Mouse (Mus musculus) retina, embryonic 14.5 days (tissue): ENCODE measurements at regions not wholly inside any gene's neighbourhood (a gene's known extent, or its start where the extent isn't known, plus 50 kb on each side); places are given as distances from the start of the nearest gene placed in this dataset.
A peak's percentile ranks its signal among the peaks of the same experiment; 100 is the strongest.

Experiments
- DNase-seq: peaks from one replicate; pipeline ENCODE4 v3.0.0-alpha.2; 2015; ENCODE audit warnings: low spot score

DNA sequence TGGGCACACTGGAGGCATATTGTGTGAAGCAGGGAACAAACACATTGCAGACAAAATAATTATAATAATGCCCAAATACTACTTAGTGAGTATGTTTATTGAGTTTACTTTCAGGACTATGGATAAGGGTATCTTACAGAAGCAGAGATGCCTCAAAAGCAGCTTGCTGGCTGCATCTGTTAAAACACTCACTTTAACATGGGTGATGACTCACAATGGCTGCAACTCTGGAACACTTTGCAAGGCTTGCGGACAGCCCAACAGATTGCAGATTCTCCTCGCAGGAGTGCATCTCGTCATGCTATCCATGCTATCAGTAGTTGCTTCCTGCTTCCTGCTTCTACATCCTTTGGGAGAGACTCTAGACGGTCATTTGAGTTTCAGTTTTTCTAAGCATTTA is 373.2 kb upstream of the Arpp21 start:
- no peak for DNase-seq

GRCm38 (mm10) chr9:112607221-112607620 is 371.5 kb upstream of the Arpp21 start:
- no peak for DNase-seq

DNA sequence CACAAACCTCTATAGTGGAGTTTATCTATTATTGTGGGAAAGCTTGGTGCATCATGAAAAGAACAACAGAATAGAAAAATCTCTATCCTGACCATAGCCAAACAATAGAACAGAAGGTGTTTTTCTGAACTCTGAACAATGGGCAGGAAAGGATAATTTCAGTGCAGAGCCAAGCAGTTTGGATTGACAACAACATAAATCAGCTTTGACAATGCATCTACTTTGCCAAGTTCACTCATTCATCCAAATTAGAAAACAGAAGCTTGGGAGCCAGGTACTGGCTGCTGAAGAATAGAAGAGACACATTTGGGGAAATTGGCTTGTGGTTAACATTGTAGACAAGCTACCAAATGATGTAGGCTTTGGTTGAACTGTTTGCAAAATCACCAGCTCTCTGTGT is 360.0 kb upstream of the Arpp21 start:
- DNase-seq: no peak

DNA sequence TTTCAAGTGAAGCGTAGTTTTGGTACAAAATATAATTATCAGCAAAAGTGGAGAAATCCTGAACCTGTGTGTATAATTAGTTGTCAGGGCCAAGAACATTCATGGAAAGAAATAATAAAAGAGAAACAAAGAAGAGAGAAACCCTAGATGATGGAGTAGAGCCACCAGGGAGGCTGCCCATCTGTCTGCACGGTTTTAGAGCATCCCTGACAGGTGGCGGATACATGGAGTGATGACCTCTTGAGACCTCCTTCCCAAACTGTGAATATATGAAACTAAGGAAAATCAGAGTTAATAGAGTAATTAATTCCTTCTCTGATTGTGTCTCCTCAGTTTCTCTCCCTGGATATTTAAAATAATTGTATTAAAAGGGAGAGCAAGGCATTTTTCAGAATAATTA is 354.5 kb upstream of the Arpp21 start:
- no peak for DNase-seq

GRCm38 (mm10) chr9:112573316-112573715 is 337.6 kb upstream of the Arpp21 start:
- DNase-seq: peak; percentile 72

DNA sequence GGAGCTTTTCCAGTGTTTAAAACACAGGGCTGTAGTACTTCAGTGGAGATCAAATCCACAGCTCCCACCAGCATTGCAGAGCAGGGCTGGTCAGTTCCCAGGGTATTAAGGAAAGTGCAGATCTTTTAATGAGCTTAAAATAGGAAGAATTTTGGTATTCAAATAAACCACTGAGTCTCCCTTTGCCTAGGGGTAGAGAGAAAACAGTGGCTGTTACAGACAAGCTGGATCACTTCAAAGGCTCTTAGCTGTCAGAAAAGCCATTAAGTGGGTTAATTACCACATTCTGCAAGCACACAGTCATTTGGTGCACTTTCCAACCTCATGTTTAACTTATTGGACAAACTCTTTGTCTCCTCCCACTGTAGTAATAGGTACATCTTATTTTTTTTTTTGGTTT is 325.6 kb upstream of the Arpp21 start:
- DNase-seq: no peak

- no peak for DNase-seq
These were observed 324.5 kb upstream of the Arpp21 start for GRCm38 (mm10) chr9:112560226-112560625.

DNA sequence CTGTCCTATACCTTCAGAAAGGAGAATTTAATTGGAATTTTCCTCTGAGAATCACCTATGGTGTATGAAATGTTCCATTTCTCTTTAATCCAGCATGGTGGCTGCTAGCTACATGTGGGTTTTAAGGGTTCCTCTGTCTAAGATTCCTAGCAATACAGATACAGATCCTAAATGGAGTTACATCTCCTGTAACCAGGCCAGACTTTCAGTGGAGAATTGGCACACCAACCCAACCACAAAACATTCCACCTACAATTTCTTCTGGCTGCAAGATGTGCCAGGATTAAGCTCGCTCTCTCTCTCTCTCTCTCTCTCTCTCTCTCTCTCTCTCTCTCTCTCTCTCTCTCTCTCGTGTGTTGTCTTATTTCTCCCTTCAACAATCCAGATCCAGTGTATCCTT is 302.2 kb upstream of the Arpp21 start:
- DNase-seq: no peak

DNA sequence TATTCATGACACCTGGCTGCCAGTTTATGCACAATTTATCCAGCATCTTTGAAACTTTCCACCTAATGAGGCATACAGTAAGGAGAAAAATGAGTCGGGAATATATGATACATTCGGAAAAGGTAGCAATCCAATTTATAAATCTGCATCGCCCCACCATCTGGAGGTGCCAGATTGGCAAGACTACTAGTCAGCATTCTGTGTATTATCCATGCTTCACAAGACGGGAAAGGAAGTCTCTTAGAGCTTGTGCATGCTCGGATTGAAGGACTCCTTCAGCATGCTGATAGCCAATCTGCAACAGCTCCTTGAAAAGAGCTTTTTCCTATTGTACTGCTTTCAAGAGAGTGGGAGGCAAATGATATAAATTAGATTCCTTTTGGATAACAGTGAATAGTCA is 289.6 kb upstream of the Arpp21 start:
- DNase-seq: no peak

DNA sequence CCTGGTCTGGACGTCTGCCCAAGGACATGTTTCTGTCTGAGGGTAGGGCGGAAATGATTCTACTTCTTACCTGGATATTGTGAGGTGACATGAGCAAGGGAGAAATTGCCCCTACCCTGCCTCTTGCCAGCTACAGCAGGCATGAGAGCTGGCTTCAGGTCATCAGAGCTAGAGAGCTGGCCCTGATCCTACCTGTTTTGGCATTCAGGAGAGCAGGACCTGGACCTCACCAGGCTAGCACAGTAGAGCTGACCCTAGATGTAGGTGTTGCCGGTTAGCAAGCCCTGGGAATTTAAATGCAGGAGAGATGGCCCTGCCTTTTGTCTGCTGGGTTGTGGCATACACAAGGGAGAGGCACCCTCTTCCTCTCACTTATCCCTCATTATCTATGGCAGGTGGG is 287.5 kb upstream of the Arpp21 start:
- no peak for DNase-seq

DNA sequence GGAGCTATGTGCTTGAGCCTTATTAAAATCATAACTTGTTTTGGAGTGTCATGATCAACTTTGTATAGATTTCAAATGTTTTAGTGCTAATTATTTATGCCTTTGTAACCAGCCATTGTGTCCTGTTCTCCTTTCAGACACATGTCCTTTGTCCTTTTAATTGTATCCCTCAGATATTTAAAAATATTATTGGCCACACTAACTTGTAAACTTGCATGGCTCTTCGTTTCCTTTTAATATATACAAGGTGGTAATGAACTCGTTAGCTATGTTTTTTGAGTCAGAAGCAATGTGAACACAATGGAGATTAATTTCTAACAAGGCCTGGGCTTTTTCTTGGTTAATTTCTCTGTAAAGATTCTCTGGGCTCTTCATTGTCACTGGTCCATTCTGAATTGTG is 275.0 kb upstream of the Arpp21 start:
- DNase-seq: peak; percentile 70

DNA sequence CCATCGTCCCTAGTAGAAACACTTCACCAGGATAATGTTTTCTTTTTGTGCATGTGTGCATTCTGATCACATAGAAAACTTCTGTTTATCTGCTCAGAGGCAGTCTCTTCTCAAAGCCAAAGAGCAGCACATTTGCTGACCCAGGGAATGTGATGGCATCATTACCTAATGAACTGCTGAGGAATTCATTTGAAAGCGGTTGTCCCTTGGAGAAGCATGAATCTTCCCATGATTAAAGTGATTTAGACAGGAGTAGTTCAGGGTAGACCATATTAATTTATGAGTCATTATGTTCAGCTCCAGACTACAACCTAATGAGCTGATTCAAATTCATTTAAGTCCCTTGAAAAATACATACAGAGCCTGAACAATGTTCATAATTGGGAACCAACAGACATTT is 271.1 kb upstream of the Arpp21 start:
- DNase-seq: peak; percentile 66

DNA sequence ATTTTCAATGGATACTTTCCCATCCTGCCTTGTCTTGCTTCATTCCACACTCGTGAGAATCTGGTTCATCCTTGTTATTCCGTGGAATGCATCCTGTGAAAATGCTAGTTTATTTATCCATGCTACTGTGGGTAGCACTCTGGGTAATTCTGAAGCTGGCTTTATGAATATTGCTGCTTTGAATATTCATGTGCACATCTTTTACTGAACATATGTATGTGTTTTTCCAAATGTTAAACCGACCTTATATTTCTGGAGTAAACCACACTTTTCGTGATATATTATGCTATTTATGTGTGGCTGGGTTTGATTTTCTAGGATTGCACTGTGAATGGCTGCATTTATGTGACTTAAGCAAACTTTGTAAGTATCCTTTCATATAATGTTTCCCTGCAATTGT is 262.9 kb upstream of the Arpp21 start:
- DNase-seq: no peak

GRCm38 (mm10) chr9:112495930-112496527 is 260.3 kb upstream of the Arpp21 start:
- DNase-seq: no peak

DNA sequence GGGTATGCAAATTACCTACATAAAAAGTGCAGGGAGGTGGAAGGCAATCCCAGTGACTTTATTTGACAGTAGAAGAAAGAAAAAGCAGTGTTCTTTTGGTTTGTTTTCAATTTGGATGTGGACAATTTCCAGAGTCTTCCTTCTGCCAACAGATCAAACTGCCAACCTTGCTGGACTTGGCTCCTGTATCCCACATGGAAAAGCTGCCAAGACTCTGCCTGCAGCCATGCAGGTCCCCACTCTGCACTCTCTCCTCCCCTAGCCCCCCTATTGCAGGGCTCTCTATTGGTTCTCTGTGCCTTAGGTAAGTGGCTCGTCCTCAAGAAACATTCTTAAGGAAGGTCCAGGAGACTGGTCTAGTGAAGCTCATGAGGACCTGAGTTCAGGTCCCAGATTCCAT is 255.2 kb upstream of the Arpp21 start:
- DNase-seq: no peak

DNA sequence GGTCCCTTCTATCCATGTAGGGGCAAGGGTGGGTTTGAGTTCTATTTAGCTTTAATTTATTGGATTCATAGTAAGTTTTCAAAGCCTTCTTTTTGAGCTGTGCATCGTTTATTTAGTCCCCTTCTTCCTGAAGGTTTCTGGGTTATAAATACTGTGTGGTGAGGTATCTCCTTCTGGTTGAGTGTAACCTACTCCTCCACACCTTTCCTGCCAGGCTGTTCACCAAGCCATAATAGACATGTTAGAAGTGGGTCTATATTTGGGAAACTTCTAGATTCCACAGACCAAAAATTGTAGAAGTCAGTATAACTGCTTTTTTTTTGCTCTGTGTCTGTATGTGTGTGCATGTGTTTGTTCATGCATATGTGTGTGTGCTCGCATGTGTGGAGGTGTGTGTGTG is 240.9 kb upstream of the Arpp21 start:
- no peak for DNase-seq

- no peak for DNase-seq
These were observed 221.9 kb upstream of the Arpp21 start for GRCm38 (mm10) chr9:112457594-112457993.

DNA sequence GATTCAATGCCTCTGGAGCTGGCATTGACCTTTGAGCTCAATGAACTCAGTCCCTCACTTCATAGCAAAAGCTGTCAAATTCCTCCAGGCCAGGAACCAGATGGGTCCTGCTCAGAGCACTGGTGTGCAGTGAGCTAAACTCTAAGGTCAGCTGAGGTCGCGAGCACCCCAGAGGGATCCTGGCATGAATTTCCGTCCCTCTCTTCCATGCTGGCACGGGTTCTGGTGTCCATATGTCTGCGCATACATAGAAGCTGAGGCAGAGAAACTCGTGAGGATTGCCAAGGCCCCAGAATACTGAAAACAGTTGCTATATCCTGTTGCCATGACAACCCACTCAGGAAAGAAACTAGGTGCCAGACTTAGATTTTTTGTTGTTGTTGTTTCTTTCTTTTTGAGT is 219.0 kb upstream of the Arpp21 start:
- DNase-seq: peak; percentile 30

GRCm38 (mm10) chr9:112447515-112447914 is 211.8 kb upstream of the Arpp21 start:
- peak; percentile 68 for DNase-seq

DNA sequence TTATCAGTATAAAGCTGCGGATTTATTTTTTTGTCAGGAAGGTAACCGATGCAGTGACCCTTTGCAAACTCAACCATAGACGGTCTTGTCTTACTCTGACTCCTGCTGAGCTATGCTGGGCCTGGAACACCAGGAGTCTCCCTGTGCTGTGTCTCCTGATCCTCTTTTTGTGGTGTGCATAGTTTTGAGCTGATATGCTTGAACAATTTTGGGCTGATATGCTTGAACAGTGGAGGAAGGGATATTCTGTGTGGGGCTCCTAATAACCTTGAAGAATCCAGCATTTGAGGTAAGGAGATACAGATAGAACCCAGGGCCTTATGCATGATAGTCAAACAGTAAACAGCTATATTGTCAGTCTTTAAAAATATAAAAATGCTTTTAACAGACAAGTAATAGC is 211.2 kb upstream of the Arpp21 start:
- peak; percentile 29 for DNase-seq

DNA sequence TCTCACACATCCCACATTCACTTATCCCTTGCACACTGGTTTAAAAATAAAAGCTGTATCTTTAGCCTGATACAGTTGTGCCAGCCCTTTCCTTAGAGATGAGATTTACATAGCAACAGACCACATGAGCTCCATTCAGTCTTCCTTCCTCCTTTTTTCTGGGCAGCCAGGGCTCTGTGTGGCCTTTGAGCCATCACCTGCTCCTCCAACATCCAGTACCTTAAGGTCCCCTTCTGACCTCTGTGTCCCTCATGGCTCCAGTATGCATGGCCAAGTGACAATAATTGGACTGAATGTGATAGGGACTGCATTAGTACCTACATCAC is 210.3 kb upstream of the Arpp21 start:
- no peak for DNase-seq

GRCm38 (mm10) chr9:112445230-112446026 is 209.7 kb upstream of the Arpp21 start:
- no peak for DNase-seq

DNA sequence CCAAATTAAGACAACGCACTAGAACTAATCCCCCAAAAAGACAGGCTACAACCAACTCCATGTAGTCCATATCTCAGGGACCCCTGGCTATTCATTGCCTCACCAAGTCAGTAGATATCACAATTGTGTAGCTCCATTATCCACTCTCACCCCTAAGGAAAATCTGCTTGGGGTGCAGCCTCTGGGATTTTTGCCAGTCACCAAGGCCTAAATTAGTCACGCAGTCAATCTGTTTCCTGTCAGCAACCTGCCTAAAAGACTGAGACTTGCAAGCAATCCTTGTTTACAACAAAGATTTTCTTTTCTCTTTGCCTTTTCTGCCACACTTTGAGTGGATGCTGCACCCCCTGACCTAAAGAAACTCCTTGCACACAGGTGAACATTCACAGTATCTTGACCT is 208.5 kb upstream of the Arpp21 start:
- DNase-seq: no peak

- DNase-seq: no peak
These were observed 200.4 kb upstream of the Arpp21 start for GRCm38 (mm10) chr9:112436094-112436493.
